Mouse (Mus musculus) kidney, embryonic 15.5 days (tissue): ENCODE measurements around the gene Il9r. TPM values are rescaled to one million over a fixed set of nuclear protein-coding genes. Genes with fewer than 3 reads are reported as not detected.
A peak's percentile ranks its signal among the peaks of the same experiment; 100 is the strongest.
"Not testable (repeated sequence)": the region's sequence is repeated elsewhere in the genome, so short reads cannot be mapped to it uniquely, and the experiment has no call there.

Source experiments
- ATAC-seq: fragments of 200-750 bp; cut with Nextera tagmentation; replicated peaks from 2 replicates; pipeline ENCODE4 v1.8.0; 2017; ENCODE audit warnings: moderate TSS enrichment; ENCODE audit not compliant: low FRiP score
- H3K27ac ChIP-seq: fragments of 300-500 bp; sonication (generic); 2 replicates; pipeline ENCODE4 v1.5.1; 2015; ENCODE audit warnings: mild to moderate bottlenecking, inconsistent platforms
- H3K27me3 ChIP-seq: fragments of 300-500 bp; sonication (generic); 2 replicates; pipeline ENCODE4 v1.6.1; 2015; ENCODE audit warnings: inconsistent platforms
- H3K36me3 ChIP-seq: fragments of 300-500 bp; sonication (generic); 2 replicates; pipeline ENCODE4 v1.6.1; 2015; ENCODE audit warnings: inconsistent platforms
- H3K4me1 ChIP-seq: fragments of 300-500 bp; sonication (generic); 2 replicates; pipeline ENCODE4 v1.6.1; 2015; ENCODE audit warnings: inconsistent platforms
- H3K4me2 ChIP-seq: fragments of 300-500 bp; sonication (generic); 2 replicates; pipeline ENCODE4 v1.6.1; 2015; ENCODE audit warnings: moderate library complexity, mild to moderate bottlenecking, inconsistent platforms
- H3K4me3 ChIP-seq: fragments of 300-500 bp; sonication (generic); replicated peaks from 2 replicates; pipeline ENCODE4 v1.5.1; 2015; ENCODE audit warnings: mild to moderate bottlenecking, inconsistent platforms
- H3K9ac ChIP-seq: fragments of 300-500 bp; sonication (generic); 2 replicates; pipeline ENCODE4 v1.6.1; 2015; ENCODE audit warnings: mild to moderate bottlenecking, inconsistent platforms
- H3K9me3 ChIP-seq: fragments of 300-500 bp; sonication (generic); replicated peaks from 2 replicates; pipeline ENCODE4 v1.6.1; 2016; ENCODE audit warnings: inconsistent platforms
- WGBS: fragments of 180-500 bp; shearing (Covaris S2); methylation state at CpG from one replicate; pipeline ENCODE4 v1.1.7; 2015; ENCODE audit warnings: mixed read lengths; 5-methylcytosine and 5-hydroxymethylcytosine counted together
- polyA plus RNA-seq: library from polyadenylated mRNA; unstranded; fragments of >200 nt; fragmentation: Nextera tagmentation; extraction: Ambion mirVana; gene quantifications from 2 replicates; pipeline ENCODE4 v1.2.1, GENCODE M21; 2015

Il9r gene
- polyA plus RNA-seq, 1 experiment from 2014 or later = not detected

DNA sequence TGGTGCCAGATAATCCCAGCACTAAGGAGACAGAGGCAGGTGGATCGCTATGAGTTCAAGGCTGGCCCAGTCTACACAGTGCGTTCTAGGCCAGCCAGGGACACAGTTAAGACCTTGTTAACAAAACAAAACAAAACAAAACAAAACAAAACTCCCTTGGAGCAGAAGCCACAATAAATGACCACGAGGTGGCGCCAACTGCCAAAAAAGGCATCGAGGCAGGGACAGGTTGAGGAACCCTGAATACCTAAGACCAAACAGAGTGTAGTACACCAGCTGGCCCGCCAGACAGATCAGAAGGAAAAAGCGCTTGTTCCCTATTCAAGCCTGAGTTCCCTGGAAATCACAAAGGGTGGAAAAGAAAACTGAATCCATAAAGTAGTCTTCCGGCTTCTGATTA, 16.8 kb upstream of the Il9r start:
- no peaks in the 10 kb centered on the region for H3K27me3 ChIP-seq
- H3K4me2 ChIP-seq = no peak overlapping the region
- peaks cover 43% of the 10 kb centered on the region for H3K36me3 ChIP-seq
- H3K4me3 ChIP-seq = no peak overlapping the region
- peaks cover 35% of the 10 kb centered on the region for H3K4me1 ChIP-seq
- no peak for ATAC-seq
- H3K27ac ChIP-seq = no peak overlapping the region
- no peaks in the 10 kb centered on the region for H3K9me3 ChIP-seq
- no peak overlapping the region for H3K9ac ChIP-seq
- 24% methylated on average over 8 of the region's 8 CpGs for WGBS

DNA sequence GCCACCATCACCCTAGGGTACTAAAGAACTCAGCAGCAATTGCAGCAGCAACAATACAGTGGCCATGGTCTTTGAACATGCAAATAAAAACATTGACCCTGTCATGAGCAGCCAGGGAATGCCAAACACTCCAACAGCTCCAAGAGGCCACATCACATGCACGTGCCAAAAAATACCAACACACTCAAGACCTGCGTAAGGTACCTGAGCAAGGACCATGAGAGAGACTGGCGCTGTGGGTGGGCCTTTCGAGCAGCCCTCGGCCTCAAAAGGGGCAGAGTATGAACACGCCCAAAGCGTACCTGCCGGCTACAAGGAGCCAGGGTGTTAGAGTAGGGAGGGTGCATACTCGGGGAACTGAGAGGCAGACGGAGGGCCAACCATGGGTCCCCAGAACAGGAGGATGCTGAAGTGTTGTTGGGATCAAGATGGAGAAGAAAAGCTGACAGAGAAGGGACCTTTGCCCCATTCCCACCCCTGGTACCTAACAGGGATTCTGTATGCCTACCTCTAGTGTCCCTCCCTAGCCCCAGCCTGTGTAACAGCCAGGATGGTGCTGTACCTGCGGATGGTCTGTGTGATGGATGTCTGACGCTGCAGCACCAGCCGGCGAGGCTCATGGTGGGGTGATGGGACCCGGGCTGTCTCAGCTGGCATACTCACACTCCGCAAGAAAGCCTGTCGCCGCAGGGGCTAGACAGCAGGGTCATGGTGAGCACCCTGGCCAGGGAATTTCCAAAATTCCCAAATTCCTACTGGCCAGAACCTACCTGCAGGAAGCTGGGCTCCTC, 15.5 kb upstream of the Il9r start:
- H3K4me2 ChIP-seq = no peak overlapping the region
- no peak for ATAC-seq
- WGBS = 91% methylated on average over 18 of the region's 18 CpGs

DNA sequence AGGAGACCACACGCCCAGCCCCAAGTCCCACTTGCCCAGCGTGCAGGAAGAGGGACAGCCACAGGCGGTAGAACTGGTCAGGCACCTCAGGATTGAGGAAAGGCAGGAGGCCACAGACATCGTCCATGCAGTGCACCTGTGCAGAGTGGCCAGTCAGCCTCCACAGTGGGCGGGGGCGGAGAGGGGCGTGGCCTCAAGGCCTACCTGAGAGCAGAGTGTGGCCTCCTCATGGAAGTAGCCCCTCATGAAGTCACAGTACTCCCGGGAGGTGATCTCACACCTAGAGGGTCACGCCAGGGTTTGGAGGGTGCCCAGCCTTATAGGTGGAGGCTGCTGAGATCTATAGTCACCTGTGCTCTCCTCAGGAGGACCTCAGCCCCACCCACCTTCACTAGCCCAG, 10.5 kb upstream of the Il9r start:
- no peaks in the 10 kb centered on the region for H3K27me3 ChIP-seq
- peaks cover 87% of the 10 kb centered on the region for H3K36me3 ChIP-seq
- WGBS = 85% methylated on average over 9 of the region's 9 CpGs
- H3K4me1 ChIP-seq = peaks cover 8% of the 10 kb centered on the region
- H3K9ac ChIP-seq = no peak overlapping the region
- no peak for ATAC-seq
- no peak overlapping the region for H3K4me2 ChIP-seq
- no peak overlapping the region for H3K4me3 ChIP-seq
- H3K27ac ChIP-seq = no peak overlapping the region
- no peaks in the 10 kb centered on the region for H3K9me3 ChIP-seq

More for the DNA sequence above, 15.5 kb upstream of the Il9r start:
- H3K9me3 ChIP-seq = no peaks in the 10 kb centered on the region
- no peaks in the 10 kb centered on the region for H3K27me3 ChIP-seq
- H3K36me3 ChIP-seq = peaks cover 56% of the 10 kb centered on the region
- H3K4me1 ChIP-seq = peaks cover 25% of the 10 kb centered on the region
- no peak overlapping the region for H3K27ac ChIP-seq
- no peak overlapping the region for H3K4me3 ChIP-seq
- H3K9ac ChIP-seq = no peak overlapping the region; the same call in 1 of the 2 replicates

GRCm38 (mm10) chr11:32205058-32205873, 5.2 kb upstream of the Il9r start, which contains the start of gene Snrnp25:
Snrnp25 (plus strand) TSS chr11:32205415.
- Histone ChIP-seq H3K4me1 (peaks cover 15% of the 10 kb centered on the region), H3K4me2 (peak within 1 kb of the TSS; percentile 85), H3K27me3 (peaks cover 12% of the 10 kb centered on the region), H3K4me3 (peak within 1 kb of the TSS; percentile 65), H3K9ac (peak within 1 kb of the TSS; percentile 70), H3K36me3 (peaks cover 34% of the 10 kb centered on the region), H3K9me3 (no peaks in the 10 kb centered on the region), H3K27ac (peak within 1 kb of the TSS; percentile 61)
- under 1% methylated on average over 52 of the region's 52 CpGs for WGBS
- peak; percentile 100 for ATAC-seq

DNA sequence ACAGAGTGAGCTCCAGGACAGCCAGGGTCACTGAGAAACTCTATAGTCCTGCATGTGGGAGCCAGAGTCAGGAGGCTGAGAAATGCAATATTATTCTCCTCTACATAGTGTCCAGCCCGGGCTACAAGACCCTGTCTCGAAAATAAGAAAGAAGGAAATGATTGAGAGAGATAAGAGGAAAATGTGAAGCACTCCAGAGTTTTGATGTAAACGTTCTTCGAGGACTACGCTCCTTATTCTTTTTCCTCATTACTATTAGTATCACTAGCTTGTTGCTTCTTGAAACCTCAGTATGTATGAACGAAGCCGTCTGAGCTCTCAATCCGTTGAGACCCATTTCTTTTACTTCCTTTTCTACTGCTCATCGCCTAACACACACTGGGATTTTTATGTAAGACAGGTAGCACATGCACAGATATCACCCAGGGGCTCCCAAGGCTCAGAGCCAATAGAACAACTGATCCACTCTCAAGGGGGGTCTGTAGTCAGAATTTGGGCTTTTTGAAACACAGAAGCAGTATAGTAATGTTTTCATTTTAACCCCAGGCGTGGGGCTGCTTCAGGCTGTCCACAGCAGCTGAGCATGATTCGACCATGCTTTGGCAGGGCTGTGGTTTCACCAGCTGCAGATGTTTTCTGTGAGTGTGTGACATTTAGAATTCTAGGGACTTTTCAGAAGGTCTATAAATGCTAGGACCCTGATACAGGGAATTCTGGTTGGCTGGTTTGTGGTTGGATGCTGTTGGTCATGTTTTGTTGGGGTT, 2.0 kb upstream of the Il9r start:
- no peak for ATAC-seq
- Histone ChIP-seq H3K36me3 (peaks cover 2% of the 10 kb centered on the region; the same call in 1 of the 2 replicates), H3K9ac (no peak overlapping the region), H3K4me1 (peaks cover 15% of the 10 kb centered on the region), H3K27me3 (peaks cover 14% of the 10 kb centered on the region), H3K4me2 (no peak overlapping the region), H3K4me3 (no peak overlapping the region), H3K9me3 (no peaks in the 10 kb centered on the region), H3K27ac (no peak overlapping the region)
- WGBS = 80% methylated on average over 11 of the region's 11 CpGs

DNA sequence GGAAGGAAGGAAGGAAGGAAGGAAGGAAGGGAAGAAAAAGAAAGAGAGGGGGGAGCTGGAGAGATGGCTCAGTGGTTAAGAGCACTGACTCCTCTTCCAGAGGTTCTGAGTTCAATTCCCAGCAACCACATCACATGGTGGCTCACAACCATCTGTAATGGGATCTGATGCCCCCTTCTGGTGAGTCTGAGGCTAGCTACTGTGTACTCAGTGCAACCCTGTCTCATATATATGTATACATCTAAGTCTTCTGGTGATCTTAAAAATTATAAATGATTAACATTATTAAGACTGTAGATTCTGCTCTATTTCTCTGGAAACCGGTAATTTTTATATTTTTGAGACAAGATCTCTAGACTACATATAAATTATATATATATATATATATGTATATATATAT, 913 bp upstream of the Il9r start:
- H3K9ac ChIP-seq, H3K36me3 ChIP-seq, H3K9me3 ChIP-seq, ATAC-seq, H3K4me3 ChIP-seq, H3K4me1 ChIP-seq, H3K4me2 ChIP-seq, H3K27ac ChIP-seq: not testable (repeated sequence)
- peaks cover 14% of the 10 kb centered on the region for H3K27me3 ChIP-seq
- WGBS = 55% methylated on average over 1 of the region's 1 CpGs

GRCm38 (mm10) chr11:32199230-32199629, 849 bp downstream of the Il9r start:
- Histone ChIP-seq H3K4me2 (no peak overlapping the region), H3K27me3 (peaks cover 14% of the 10 kb centered on the region), H3K9ac (no peak overlapping the region), H3K36me3 (no peaks in the 10 kb centered on the region), H3K9me3 (no peaks in the 10 kb centered on the region), H3K27ac (no peak overlapping the region), H3K4me1 (no peaks in the 10 kb centered on the region), H3K4me3 (no peak overlapping the region)
- WGBS = 39% methylated on average over 6 of the region's 6 CpGs
- no peak for ATAC-seq

DNA sequence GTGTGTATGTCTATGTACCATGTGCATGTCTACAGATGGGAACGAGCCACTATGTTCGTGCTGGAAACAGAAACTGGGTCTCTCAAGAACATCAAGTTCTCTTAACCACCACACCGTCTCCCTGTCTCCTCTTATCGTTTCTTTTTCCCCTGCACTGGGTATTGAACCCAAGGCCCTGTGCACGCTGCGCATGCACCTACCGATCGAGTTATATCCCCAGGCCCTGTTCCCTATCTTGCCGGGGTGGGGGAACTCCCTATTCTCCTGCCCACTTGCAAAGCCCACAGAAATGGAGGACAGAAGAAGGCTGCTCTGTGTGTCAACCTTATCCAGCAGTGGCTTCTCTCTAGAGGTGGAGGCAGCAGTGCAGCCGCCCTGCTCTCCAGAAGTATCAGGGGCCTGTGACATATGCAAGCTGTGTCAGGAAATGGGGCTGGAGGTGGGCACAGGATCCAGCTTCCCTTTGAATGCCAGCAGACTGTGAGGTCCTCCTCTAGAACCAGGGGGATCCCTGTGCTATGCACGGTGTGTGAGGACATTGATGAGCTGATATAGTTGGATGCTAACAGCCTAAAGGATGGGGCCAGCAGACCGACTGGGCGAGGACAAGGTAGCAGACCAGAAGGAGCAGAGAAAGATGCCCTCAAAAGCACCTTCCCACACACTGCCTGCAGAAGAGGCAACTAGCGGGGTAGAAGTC, 1.7 kb downstream of the Il9r start:
- no peaks in the 10 kb centered on the region for H3K36me3 ChIP-seq
- no peaks in the 10 kb centered on the region for H3K4me1 ChIP-seq
- H3K9ac ChIP-seq = no peak overlapping the region
- H3K27ac ChIP-seq = no peak overlapping the region
- WGBS = 74% methylated on average over 14 of the region's 14 CpGs
- H3K9me3 ChIP-seq = no peaks in the 10 kb centered on the region
- no peak overlapping the region for H3K4me3 ChIP-seq
- peaks cover 13% of the 10 kb centered on the region for H3K27me3 ChIP-seq
- no peak for ATAC-seq
- H3K4me2 ChIP-seq = no peak overlapping the region

- H3K27ac ChIP-seq = no peak overlapping the region
- H3K4me3 ChIP-seq = no peak overlapping the region
- H3K4me1 ChIP-seq = no peaks in the 10 kb centered on the region
- H3K9me3 ChIP-seq = no peaks in the 10 kb centered on the region
- ATAC-seq = no peak
- peaks cover 10% of the 10 kb centered on the region for H3K27me3 ChIP-seq
- no peaks in the 10 kb centered on the region for H3K36me3 ChIP-seq
- no peak overlapping the region for H3K4me2 ChIP-seq
- no peak overlapping the region for H3K9ac ChIP-seq
- WGBS = 26% methylated on average over 3 of the region's 3 CpGs
Measured at GRCm38 (mm10) chr11:32197766-32198165, 2.3 kb downstream of the Il9r start.

GRCm38 (mm10) chr11:32196727-32197126, 3.4 kb downstream of the Il9r start:
- Histone ChIP-seq H3K4me1 (no peaks in the 10 kb centered on the region), H3K9me3 (no peaks in the 10 kb centered on the region)
- 59% methylated on average over 6 of the region's 6 CpGs for WGBS

DNA sequence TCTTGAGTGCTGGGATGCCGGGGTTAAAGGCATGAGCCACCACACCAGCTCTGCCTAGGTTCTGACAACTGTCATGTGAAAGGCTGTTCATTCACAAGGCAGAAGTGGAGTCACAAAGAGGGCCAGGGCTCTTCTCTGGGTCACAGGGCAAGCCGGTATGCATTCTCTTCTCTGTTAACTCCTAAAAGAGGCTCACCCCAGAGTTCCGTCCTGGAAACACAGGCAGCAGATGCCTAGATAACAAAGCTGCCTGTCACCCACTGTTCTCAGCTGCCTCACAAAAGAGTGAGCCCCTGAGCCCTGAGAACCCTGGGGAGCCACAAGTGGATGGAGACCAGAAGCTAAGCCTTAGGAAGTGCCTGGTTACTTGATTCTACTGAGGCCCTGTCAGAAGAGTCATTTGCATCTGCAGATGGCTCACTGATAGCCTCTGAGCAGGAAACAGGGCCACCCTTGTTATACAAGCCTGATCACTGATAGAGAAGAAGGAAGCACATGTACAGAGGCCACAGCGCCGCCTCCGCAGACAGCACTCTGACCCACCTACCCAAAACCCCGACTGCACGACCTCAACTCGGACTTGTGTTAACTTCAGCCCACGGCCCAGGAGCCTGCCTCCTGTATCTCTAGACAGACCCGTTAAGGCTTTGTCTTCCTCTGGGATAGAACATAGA, 4.1 kb downstream of the Il9r start:
- no peaks in the 10 kb centered on the region for H3K4me1 ChIP-seq
- no peaks in the 10 kb centered on the region for H3K9me3 ChIP-seq
- no peak overlapping the region for H3K9ac ChIP-seq
- H3K27me3 ChIP-seq = peaks cover 4% of the 10 kb centered on the region; the same call in 1 of the 2 replicates
- H3K4me3 ChIP-seq = no peak overlapping the region
- WGBS = 41% methylated on average over 11 of the region's 11 CpGs
- no peak for ATAC-seq
- H3K27ac ChIP-seq = no peak overlapping the region
- H3K36me3 ChIP-seq = no peaks in the 10 kb centered on the region
- H3K4me2 ChIP-seq = no peak overlapping the region

More at GRCm38 (mm10) chr11:32196727-32197126, 3.4 kb downstream of the Il9r start:
- Histone ChIP-seq H3K27me3 (peaks cover 4% of the 10 kb centered on the region; the same call in 1 of the 2 replicates), H3K4me2 (no peak overlapping the region), H3K4me3 (no peak overlapping the region), H3K27ac (no peak overlapping the region), H3K36me3 (no peaks in the 10 kb centered on the region), H3K9ac (no peak overlapping the region)
- ATAC-seq = no peak
